Mouse (Mus musculus) heart, postnatal 25 days (tissue): ENCODE measurements around the gene Jarid2. TPM values are rescaled to one million over a fixed set of nuclear protein-coding genes. Genes with fewer than 3 reads are reported as not detected.

Source experiments
- DNase-seq: peaks from one replicate; pipeline ENCODE4 v3.0.0; 2022; ENCODE audit warnings: low spot score
- intact Hi-C: fragments of 180-260 bp; cut with DNase I; formaldehyde crosslinking; loops from one replicate; pipeline ENCODE4 v1.15.1; 2025
- total RNA-seq, 2 experiments: library from RNA; stranded (reverse); gene quantifications; 2 replicates each; pipeline ENCODE4 v1.2.3; 2021

Jarid2 gene
- total RNA-seq, 2 experiments from 2014 or later: 32.5 to 33.2 TPM

GRCm38 (mm10) chr13:44896211-44896610 is 166.9 kb downstream of the Jarid2 start:
- intact Hi-C loops: no loop called here
- DNase-seq: no peak

- intact Hi-C loops: no loop called here
- DNase-seq: no peak
Measured at GRCm38 (mm10) chr13:44902299-44902698, 173.0 kb downstream of the Jarid2 start.

GRCm38 (mm10) chr13:44903416-44903815 is 174.1 kb downstream of the Jarid2 start:
- intact Hi-C loops: no loop called here
- DNase-seq: no peak

- intact Hi-C loops: no loop called here
Measured at GRCm38 (mm10) chr13:44904271-44904670, 175.0 kb downstream of the Jarid2 start.

GRCm38 (mm10) chr13:44906141-44906540 is 176.9 kb downstream of the Jarid2 start:
- intact Hi-C loops: no loop called here

More at GRCm38 (mm10) chr13:44904271-44904670, 175.0 kb downstream of the Jarid2 start:
- no peak for DNase-seq

GRCm38 (mm10) chr13:44907702-44908101 is 178.4 kb downstream of the Jarid2 start:
- peak; percentile 80 for DNase-seq
- intact Hi-C loops: no loop called here

More at GRCm38 (mm10) chr13:44906141-44906540, 176.9 kb downstream of the Jarid2 start:
- DNase-seq: no peak

- intact Hi-C loops: no loop called here
Measured at GRCm38 (mm10) chr13:44908790-44909189, 179.5 kb downstream of the Jarid2 start.

GRCm38 (mm10) chr13:44912851-44913250 is 183.6 kb downstream of the Jarid2 start:
- intact Hi-C loops: loop anchor here (5.0 kb wide), 2 partner anchors 39 to 71 kb away; no protein-coding TSS in a partner anchor
- peak; percentile 24 for DNase-seq

More at GRCm38 (mm10) chr13:44908790-44909189, 179.5 kb downstream of the Jarid2 start:
- DNase-seq: no peak

GRCm38 (mm10) chr13:44913560-44913959 is 184.3 kb downstream of the Jarid2 start:
- DNase-seq: no peak
- intact Hi-C loops: loop anchor here (5.0 kb wide), 2 partner anchors 39 to 71 kb away; no protein-coding TSS in a partner anchor

- intact Hi-C loops: no loop called here
Measured at GRCm38 (mm10) chr13:44915382-44915781, 186.1 kb downstream of the Jarid2 start.

GRCm38 (mm10) chr13:44915945-44916344 is 186.7 kb downstream of the Jarid2 start:
- DNase-seq: no peak
- intact Hi-C loops: no loop called here

More at GRCm38 (mm10) chr13:44915382-44915781, 186.1 kb downstream of the Jarid2 start:
- no peak for DNase-seq

- intact Hi-C loops: no loop called here
- DNase-seq: no peak
Measured at GRCm38 (mm10) chr13:44917202-44917601, 187.9 kb downstream of the Jarid2 start.

- intact Hi-C loops: no loop called here
- DNase-seq: no peak
Measured at GRCm38 (mm10) chr13:44918269-44918668, 189.0 kb downstream of the Jarid2 start.

GRCm38 (mm10) chr13:44921095-44921494 is 191.8 kb downstream of the Jarid2 start:
- DNase-seq: no peak
- intact Hi-C loops: no loop called here

GRCm38 (mm10) chr13:44921721-44922120 is 192.4 kb downstream of the Jarid2 start:
- intact Hi-C loops: no loop called here
- no peak for DNase-seq

GRCm38 (mm10) chr13:44924042-44924441 is 194.8 kb downstream of the Jarid2 start:
- intact Hi-C loops: no loop called here
- no peak for DNase-seq

GRCm38 (mm10) chr13:44925173-44925572 is 195.9 kb downstream of the Jarid2 start:
- intact Hi-C loops: no loop called here
- DNase-seq: no peak

- intact Hi-C loops: no loop called here
- no peak for DNase-seq
Measured at GRCm38 (mm10) chr13:44926311-44926710, 197.0 kb downstream of the Jarid2 start.

- DNase-seq: no peak
- intact Hi-C loops: no loop called here
Measured at GRCm38 (mm10) chr13:44932307-44933264, 203.3 kb downstream of the Jarid2 start.

GRCm38 (mm10) chr13:44933575-44933974 is 204.3 kb downstream of the Jarid2 start:
- no peak for DNase-seq
- intact Hi-C loops: no loop called here

GRCm38 (mm10) chr13:44937681-44938080 is 208.4 kb downstream of the Jarid2 start:
- intact Hi-C loops: no loop called here

More at GRCm38 (mm10) chr13:44937681-44938080, 208.4 kb downstream of the Jarid2 start:
- DNase-seq: no peak
